ENCODE assay signal across 19 mouse cellular contexts in the genomic region with DNA sequence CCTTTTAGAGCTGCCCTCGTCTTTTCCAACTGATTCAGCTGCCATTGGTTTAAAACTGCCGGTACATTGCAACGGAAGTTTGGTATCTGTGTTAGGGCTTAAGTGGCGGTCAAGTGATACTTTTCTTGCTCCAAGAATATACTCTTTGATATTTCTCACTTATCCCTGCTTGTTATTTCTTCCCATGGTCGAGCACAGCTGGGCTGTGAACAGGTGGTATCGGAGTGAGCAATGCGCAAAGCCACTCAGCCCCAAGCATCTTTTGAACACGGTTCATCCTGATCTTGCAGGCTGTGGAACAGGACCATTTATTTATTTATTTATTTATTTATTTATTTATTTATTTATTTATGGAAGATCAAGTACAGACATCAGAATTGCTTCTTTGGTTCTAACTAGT. TPM values are rescaled to one million over a fixed set of nuclear protein-coding genes. Genes with fewer than 3 reads are reported as not detected.
A peak's percentile ranks its signal among the peaks of the same experiment; 100 is the strongest.
DNase-seq lines count a peak whose midpoint lies in the region; ATAC-seq and TF ChIP-seq lines count a peak whose summit lies in the region.
"Had no signal": no experiment of that assay in that cellular context is flagged by ENCODE, and none has a peak within 500 bp of the region (broad histone marks: within the 10 kb centered on the region; RNA-seq: fewer than 3 reads in every experiment).

No protein-coding gene starts in this region.

- no peaks in the 10 kb centered on the region for H3K27me3 ChIP-seq in embryonic facial prominence, embryonic 14.5 days (replicated peaks; ENCODE audit: control insufficient read depth, insufficient read depth, low read length)
- H3K27me3 ChIP-seq in embryonic facial prominence, embryonic 10.5 days (replicated peaks; ENCODE audit: low read depth, poor library complexity, severe bottlenecking): no peaks in the 10 kb centered on the region; the same call in 1 of the 2 replicates
- H3K27me3 ChIP-seq in intestine, embryonic 14.5 days (replicated peaks; ENCODE audit: control insufficient read depth, insufficient read depth, low read length): no peaks in the 10 kb centered on the region
- H3K27me3 ChIP-seq in intestine, postnatal 0 days (replicated peaks; ENCODE audit: control insufficient read depth, insufficient read depth, low read length): no peaks in the 10 kb centered on the region
- H3K27me3 ChIP-seq in limb, embryonic 11.5 days (ENCODE audit: control insufficient read depth, insufficient read depth, low read length): no peaks in the 10 kb centered on the region
- no peaks in the 10 kb centered on the region for H3K27me3 ChIP-seq in limb, embryonic 10.5 days (ENCODE audit: low read depth, poor library complexity, severe bottlenecking)
- H3K27me3 ChIP-seq in limb, embryonic 15.5 days: no peaks in the 10 kb centered on the region
- H3K27me3 ChIP-seq: embryonic facial prominence, embryonic 15.5 days; hindbrain, embryonic 12.5 days had no signal

- no peak for TF ChIP-seq CTCF in intestine, postnatal 0 days (IDR thresholded peaks at IDR 0.05; ENCODE audit: low read depth)

- H3K4me3 ChIP-seq in embryonic facial prominence, embryonic 14.5 days (ENCODE audit: low read depth, low read length): no peak overlapping the region
- no peak overlapping the region for H3K4me3 ChIP-seq in embryonic facial prominence, embryonic 10.5 days
- no peak overlapping the region for H3K4me3 ChIP-seq in intestine, embryonic 14.5 days (ENCODE audit: low read depth, low read length)
- no peak overlapping the region for H3K4me3 ChIP-seq in intestine, postnatal 0 days (ENCODE audit: low read depth, low read length)
- no peak overlapping the region for H3K4me3 ChIP-seq in limb, embryonic 11.5 days (ENCODE audit: low read depth, low read length)
- no peak overlapping the region for H3K4me3 ChIP-seq in limb, embryonic 10.5 days
- H3K4me3 ChIP-seq in limb, embryonic 15.5 days: no peak overlapping the region
- H3K4me3 ChIP-seq: embryonic facial prominence, embryonic 15.5 days; erythroblast, embryonic 14.5 days; gastrocnemius, adult 2 months; heart, embryonic 10.5 days; hindbrain, embryonic 12.5 days had no signal

- H3K4me1 ChIP-seq in embryonic facial prominence, embryonic 14.5 days (ENCODE audit: control insufficient read depth, insufficient read depth, low read length): no peaks in the 10 kb centered on the region
- no peaks in the 10 kb centered on the region for H3K4me1 ChIP-seq in embryonic facial prominence, embryonic 10.5 days
- no peaks in the 10 kb centered on the region for H3K4me1 ChIP-seq in intestine, embryonic 14.5 days (replicated peaks; ENCODE audit: control insufficient read depth, insufficient read depth, low read length)
- H3K4me1 ChIP-seq in intestine, postnatal 0 days (replicated peaks; ENCODE audit: control insufficient read depth, insufficient read depth, low read length): no peaks in the 10 kb centered on the region
- no peaks in the 10 kb centered on the region for H3K4me1 ChIP-seq in limb, embryonic 11.5 days (ENCODE audit: control insufficient read depth, insufficient read depth, low read length)
- no peaks in the 10 kb centered on the region for H3K4me1 ChIP-seq in limb, embryonic 10.5 days
- H3K4me1 ChIP-seq in limb, embryonic 15.5 days: peaks cover 5% of the 10 kb centered on the region; the same call in 1 of the 2 replicates
- H3K4me1 ChIP-seq: embryonic facial prominence, embryonic 15.5 days; heart, embryonic 10.5 days had no signal

- no peak overlapping the region for H3K4me2 ChIP-seq in embryonic facial prominence, embryonic 14.5 days (ENCODE audit: low read depth, low read length)
- no peak overlapping the region for H3K4me2 ChIP-seq in intestine, embryonic 14.5 days (ENCODE audit: low read length)
- no peak overlapping the region for H3K4me2 ChIP-seq in intestine, postnatal 0 days (replicated peaks; ENCODE audit: low read depth)
- H3K4me2 ChIP-seq in limb, embryonic 11.5 days (ENCODE audit: low read depth, severe bottlenecking): no peak overlapping the region
- H3K4me2 ChIP-seq in limb, embryonic 15.5 days: no peak overlapping the region
- H3K4me2 ChIP-seq: embryonic facial prominence, embryonic 15.5 days; hindbrain, embryonic 12.5 days had no signal

- H3K9me3 ChIP-seq in embryonic facial prominence, embryonic 14.5 days (ENCODE audit: control insufficient read depth, low read length): no peaks in the 10 kb centered on the region
- no peaks in the 10 kb centered on the region for H3K9me3 ChIP-seq in embryonic facial prominence, embryonic 10.5 days
- no peaks in the 10 kb centered on the region for H3K9me3 ChIP-seq in intestine, embryonic 14.5 days (ENCODE audit: control insufficient read depth, low read length)
- no peaks in the 10 kb centered on the region for H3K9me3 ChIP-seq in intestine, postnatal 0 days (ENCODE audit: control insufficient read depth)
- no peaks in the 10 kb centered on the region for H3K9me3 ChIP-seq in limb, embryonic 11.5 days (ENCODE audit: control insufficient read depth, low read length)
- H3K9me3 ChIP-seq in limb, embryonic 10.5 days (replicated peaks): no peaks in the 10 kb centered on the region
- no peaks in the 10 kb centered on the region for H3K9me3 ChIP-seq in limb, embryonic 15.5 days
- H3K9me3 ChIP-seq: embryonic facial prominence, embryonic 15.5 days; heart, embryonic 10.5 days; hindbrain, embryonic 12.5 days had no signal

- no peak overlapping the region for H3K27ac ChIP-seq in embryonic facial prominence, embryonic 14.5 days (replicated peaks; ENCODE audit: low read depth, low read length)
- no peak overlapping the region for H3K27ac ChIP-seq in embryonic facial prominence, embryonic 10.5 days (replicated peaks)
- H3K27ac ChIP-seq in intestine, embryonic 14.5 days (ENCODE audit: low read depth): no peak overlapping the region
- H3K27ac ChIP-seq in intestine, postnatal 0 days (ENCODE audit: low read depth, low read length): no peak overlapping the region
- H3K27ac ChIP-seq in limb, embryonic 11.5 days (replicated peaks; ENCODE audit: low read depth, low read length): no peak overlapping the region
- H3K27ac ChIP-seq in limb, embryonic 10.5 days: no peak overlapping the region
- H3K27ac ChIP-seq in limb, embryonic 15.5 days: no peak overlapping the region
- H3K27ac ChIP-seq: embryonic facial prominence, embryonic 15.5 days; gastrocnemius, adult 2 months; heart, embryonic 10.5 days; hindbrain, embryonic 12.5 days had no signal

- no peak overlapping the region for H3K9ac ChIP-seq in embryonic facial prominence, embryonic 14.5 days (ENCODE audit: low read depth, low read length)
- H3K9ac ChIP-seq in intestine, embryonic 14.5 days (ENCODE audit: low read length): no peak overlapping the region
- H3K9ac ChIP-seq in intestine, postnatal 0 days (ENCODE audit: low read depth, low read length): no peak overlapping the region
- H3K9ac ChIP-seq in limb, embryonic 11.5 days (ENCODE audit: low read length): no peak overlapping the region
- H3K9ac ChIP-seq in limb, embryonic 15.5 days: no peak overlapping the region
- H3K9ac ChIP-seq: embryonic facial prominence, embryonic 15.5 days; hindbrain, embryonic 12.5 days had no signal

- peak; percentile 84; the same call in 1 of the 2 replicates for ATAC-seq in embryonic facial prominence, embryonic 14.5 days (ENCODE audit: low read depth)
- ATAC-seq in intestine, embryonic 14.5 days (replicated peaks; ENCODE audit: low FRiP score, low TSS enrichment, low read depth): no peak; the same call in 1 of the 2 replicates
- ATAC-seq in intestine, postnatal 0 days: no peak
- ATAC-seq in limb, embryonic 11.5 days (ENCODE audit: insufficient number of reproducible peaks, low FRiP score, low TSS enrichment, low read depth): no peak
- ATAC-seq in limb, embryonic 15.5 days (ENCODE audit: insufficient number of reproducible peaks, low FRiP score, low TSS enrichment, low read depth): peak; percentile 71; the same call in 1 of the 2 replicates

- peak; percentile 44 for DNase-seq in embryonic facial prominence, embryonic 14.5 days (ENCODE audit: low spot score)
- DNase-seq in embryonic facial prominence, embryonic 10.5 days (ENCODE audit: low spot score): no peak
- peak; percentile 41 for DNase-seq in intestine, embryonic 14.5 days (ENCODE audit: low spot score)
- DNase-seq in limb, embryonic 11.5 days (ENCODE audit: low spot score): peak; percentile 18
- DNase-seq in limb, embryonic 10.5 days (ENCODE audit: low spot score): no peak
- DNase-seq in adrenal gland, postnatal 36 days: no peak

- no peaks in the 10 kb centered on the region for H3K36me3 ChIP-seq in embryonic facial prominence, embryonic 14.5 days (ENCODE audit: control insufficient read depth, insufficient read depth, low read length)
- H3K36me3 ChIP-seq in embryonic facial prominence, embryonic 10.5 days (replicated peaks): no peaks in the 10 kb centered on the region
- no peaks in the 10 kb centered on the region for H3K36me3 ChIP-seq in intestine, embryonic 14.5 days (ENCODE audit: control insufficient read depth, insufficient read depth, low read length)
- no peaks in the 10 kb centered on the region for H3K36me3 ChIP-seq in intestine, postnatal 0 days (ENCODE audit: control insufficient read depth, insufficient read depth)
- H3K36me3 ChIP-seq in limb, embryonic 11.5 days (ENCODE audit: control insufficient read depth, insufficient read depth, low read length): no peaks in the 10 kb centered on the region
- H3K36me3 ChIP-seq in limb, embryonic 10.5 days: no peaks in the 10 kb centered on the region
- no peaks in the 10 kb centered on the region for H3K36me3 ChIP-seq in limb, embryonic 15.5 days
- H3K36me3 ChIP-seq: embryonic facial prominence, embryonic 15.5 days; heart, embryonic 10.5 days; hindbrain, embryonic 12.5 days had no signal

- WGBS in embryonic facial prominence, embryonic 14.5 days: 74% methylated on average over 8 of the region's 8 CpGs
- WGBS in embryonic facial prominence, embryonic 10.5 days: 86% methylated on average over 8 of the region's 8 CpGs
- 81% methylated on average over 8 of the region's 8 CpGs for WGBS in intestine, embryonic 14.5 days
- WGBS in intestine, postnatal 0 days: 73% methylated on average over 8 of the region's 8 CpGs
- WGBS in limb, embryonic 11.5 days: 78% methylated on average over 8 of the region's 8 CpGs
- WGBS in limb, embryonic 10.5 days: 84% methylated on average over 8 of the region's 8 CpGs
- 75% methylated on average over 8 of the region's 8 CpGs for WGBS in limb, embryonic 15.5 days

RNA-seq across cellular contexts. Expression of gene Ccna1, which starts 24.3 kb away (rescaled TPM):
- polyA plus RNA-seq in embryonic facial prominence, embryonic 14.5 days (2014; fragmentation: Nextera tagmentation; extraction: Ambion mirVana): 2.2 and 5.1 TPM in 2 replicates
- polyA plus RNA-seq in embryonic facial prominence, embryonic 10.5 days (2016; fragmentation: Nextera tagmentation; extraction: Ambion mirVana): 1.4 and 1.9 TPM in 2 replicates
- 1.3 and 2.3 TPM in 2 replicates for polyA plus RNA-seq in intestine, embryonic 14.5 days (2014; fragmentation: Nextera tagmentation; extraction: Ambion mirVana)
- 0.86 and 1.3 TPM in 2 replicates for polyA plus RNA-seq in intestine, postnatal 0 days (2015; fragmentation: Nextera tagmentation; extraction: Ambion mirVana)
- 2.0 and 2.7 TPM in 2 replicates for polyA plus RNA-seq in limb, embryonic 11.5 days (2014; fragmentation: Nextera tagmentation; extraction: Ambion mirVana)
- 0.85 and 2.6 TPM in 2 replicates for polyA plus RNA-seq in limb, embryonic 10.5 days (2016; fragmentation: Nextera tagmentation; extraction: Ambion mirVana)
- polyA plus RNA-seq in limb, embryonic 15.5 days (2015; fragmentation: Nextera tagmentation; extraction: Ambion mirVana): 1.4 and 1.5 TPM in 2 replicates
- total RNA-seq in adrenal gland, postnatal 36 days (2021): not detected
- total RNA-seq: gastrocnemius, adult 2 months; gastrocnemius, postnatal 25 days; granulocyte monocyte progenitor cell, adult 5-6 weeks; MEL had no signal
- polyA plus RNA-seq: C2C12; erythroblast, embryonic 14.5 days had no signal

RNA-seq across cellular contexts. Expression of gene Spg20, which starts 32.3 kb away (rescaled TPM):
- 67.3 and 78.3 TPM in 2 replicates for polyA plus RNA-seq in embryonic facial prominence, embryonic 14.5 days (2014; fragmentation: Nextera tagmentation; extraction: Ambion mirVana)
- polyA plus RNA-seq in embryonic facial prominence, embryonic 10.5 days (2016; fragmentation: Nextera tagmentation; extraction: Ambion mirVana): 72.1 and 75.9 TPM in 2 replicates
- 42.8 and 47.1 TPM in 2 replicates for polyA plus RNA-seq in intestine, embryonic 14.5 days (2014; fragmentation: Nextera tagmentation; extraction: Ambion mirVana)
- polyA plus RNA-seq in intestine, postnatal 0 days (2015; fragmentation: Nextera tagmentation; extraction: Ambion mirVana): 27.9 and 30.0 TPM in 2 replicates
- polyA plus RNA-seq in limb, embryonic 11.5 days (2014; fragmentation: Nextera tagmentation; extraction: Ambion mirVana): 86.9 and 93.4 TPM in 2 replicates
- 72.5 and 88.5 TPM in 2 replicates for polyA plus RNA-seq in limb, embryonic 10.5 days (2016; fragmentation: Nextera tagmentation; extraction: Ambion mirVana)
- 75.9 and 78.2 TPM in 2 replicates for polyA plus RNA-seq in limb, embryonic 15.5 days (2015; fragmentation: Nextera tagmentation; extraction: Ambion mirVana)
- 10 to 100 TPM; 40.6 to 59.0 TPM for total RNA-seq in adrenal gland, postnatal 36 days (2021)

RNA-seq across cellular contexts. Expression of gene Ccdc169, which starts 57.5 kb away (rescaled TPM):
- polyA plus RNA-seq in embryonic facial prominence, embryonic 14.5 days (2014; fragmentation: Nextera tagmentation; extraction: Ambion mirVana): 0.09 and 0.22 TPM in 2 replicates
- not detected in 2 replicates for polyA plus RNA-seq in embryonic facial prominence, embryonic 10.5 days (2016; fragmentation: Nextera tagmentation; extraction: Ambion mirVana)
- polyA plus RNA-seq in intestine, embryonic 14.5 days (2014; fragmentation: Nextera tagmentation; extraction: Ambion mirVana): not detected in 2 replicates
- polyA plus RNA-seq in intestine, postnatal 0 days (2015; fragmentation: Nextera tagmentation; extraction: Ambion mirVana): 0.09 TPM in 2 replicates
- polyA plus RNA-seq in limb, embryonic 11.5 days (2014; fragmentation: Nextera tagmentation; extraction: Ambion mirVana): 0.08 and 0.09 TPM in 2 replicates
- polyA plus RNA-seq in limb, embryonic 10.5 days (2016; fragmentation: Nextera tagmentation; extraction: Ambion mirVana): 0.06 and 0.08 TPM in 2 replicates
- 0.11 and 0.13 TPM in 2 replicates for polyA plus RNA-seq in limb, embryonic 15.5 days (2015; fragmentation: Nextera tagmentation; extraction: Ambion mirVana)
- under 1 TPM in 1 of 2 experiments, not detected in 1; 0.33 TPM for total RNA-seq in adrenal gland, postnatal 36 days (2021)
- total RNA-seq: adrenal gland, postnatal 14 days; gastrocnemius, postnatal 25 days had no signal
- polyA plus RNA-seq: erythroblast, embryonic 14.5 days; heart, embryonic 14.5 days had no signal

Comparison
In these comparisons a context has a peak if more than half of its experiments do, and no peak if none do; other contexts are left out.
1. ATAC-seq: peak in embryonic facial prominence, embryonic 14.5 days (single experiment) and limb, embryonic 15.5 days (single experiment); none in intestine, embryonic 14.5 days (single experiment), intestine, postnatal 0 days (single experiment) and limb, embryonic 11.5 days (single experiment).
2. DNase-seq: peak in embryonic facial prominence, embryonic 14.5 days (single experiment), intestine, embryonic 14.5 days (single experiment) and limb, embryonic 11.5 days (single experiment); none in embryonic facial prominence, embryonic 10.5 days (single experiment), limb, embryonic 10.5 days (single experiment) and adrenal gland, postnatal 36 days (0 of 2).